Mouse (Mus musculus) heart, embryonic 12.5 days (tissue): ENCODE data around the gene Socs5. TPM values are rescaled to one million over a fixed set of nuclear protein-coding genes. Genes with fewer than 3 reads are reported as not detected.

Experiments
- ATAC-seq: fragments of 200-750 bp; cut with Nextera tagmentation; 2 replicates; pipeline ENCODE4 v1.8.0; 2017; ENCODE audit warnings: moderate TSS enrichment, moderate library complexity; ENCODE audit not compliant: insufficient number of reproducible peaks, low FRiP score
- H3K27ac ChIP-seq: fragments of 300-500 bp; sonication (generic); 2 replicates; pipeline ENCODE4 v1.5.1; 2016; ENCODE audit warnings: mild to moderate bottlenecking, moderate library complexity; ENCODE audit not compliant: poor library complexity, severe bottlenecking
- H3K27me3 ChIP-seq: fragments of 300-500 bp; sonication (generic); replicated peaks from 2 replicates; pipeline ENCODE4 v1.6.1; 2016; ENCODE audit warnings: mild to moderate bottlenecking, moderate library complexity
- H3K36me3 ChIP-seq: fragments of 300-500 bp; sonication (generic); 2 replicates; pipeline ENCODE4 v1.6.1; 2016; ENCODE audit warnings: mild to moderate bottlenecking, moderate library complexity
- H3K4me1 ChIP-seq: fragments of 300-500 bp; sonication (generic); replicated peaks from 2 replicates; pipeline ENCODE4 v1.6.1; 2016; ENCODE audit warnings: mild to moderate bottlenecking
- H3K4me2 ChIP-seq: fragments of 300-500 bp; sonication (generic); 2 replicates; pipeline ENCODE4 v1.6.1; 2016; ENCODE audit warnings: mild to moderate bottlenecking, moderate library complexity
- H3K4me3 ChIP-seq: fragments of 300-500 bp; sonication (generic); 2 replicates; pipeline ENCODE4 v1.5.1; 2016; ENCODE audit warnings: mild to moderate bottlenecking
- H3K9ac ChIP-seq: fragments of 300-500 bp; sonication (generic); 2 replicates; pipeline ENCODE4 v1.6.1; 2016; ENCODE audit warnings: mild to moderate bottlenecking, moderate library complexity
- H3K9me3 ChIP-seq: fragments of 300-500 bp; sonication (generic); replicated peaks from 2 replicates; pipeline ENCODE4 v1.6.1; 2016; ENCODE audit warnings: mild to moderate bottlenecking, moderate library complexity
- WGBS: fragments of 180-500 bp; shearing (Covaris S2); methylation state at CpG from one replicate; pipeline ENCODE4 v1.1.7; 2016; 5-methylcytosine and 5-hydroxymethylcytosine counted together
- microRNA-seq: library from miRNA; unstranded; fragments of <30 nt; microRNA quantifications from one replicate; pipeline ENCODE4, GENCODE M21; 2017
- polyA plus RNA-seq: library from polyadenylated mRNA; unstranded; fragments of >200 nt; fragmentation: Nextera tagmentation; extraction: Ambion mirVana; gene quantifications from 2 replicates; pipeline ENCODE4 v1.2.1, GENCODE M21; 2016

The Socs5 gene
- polyA plus RNA-seq, 1 experiment from 2014 or later, result 13.5 TPM

DNA sequence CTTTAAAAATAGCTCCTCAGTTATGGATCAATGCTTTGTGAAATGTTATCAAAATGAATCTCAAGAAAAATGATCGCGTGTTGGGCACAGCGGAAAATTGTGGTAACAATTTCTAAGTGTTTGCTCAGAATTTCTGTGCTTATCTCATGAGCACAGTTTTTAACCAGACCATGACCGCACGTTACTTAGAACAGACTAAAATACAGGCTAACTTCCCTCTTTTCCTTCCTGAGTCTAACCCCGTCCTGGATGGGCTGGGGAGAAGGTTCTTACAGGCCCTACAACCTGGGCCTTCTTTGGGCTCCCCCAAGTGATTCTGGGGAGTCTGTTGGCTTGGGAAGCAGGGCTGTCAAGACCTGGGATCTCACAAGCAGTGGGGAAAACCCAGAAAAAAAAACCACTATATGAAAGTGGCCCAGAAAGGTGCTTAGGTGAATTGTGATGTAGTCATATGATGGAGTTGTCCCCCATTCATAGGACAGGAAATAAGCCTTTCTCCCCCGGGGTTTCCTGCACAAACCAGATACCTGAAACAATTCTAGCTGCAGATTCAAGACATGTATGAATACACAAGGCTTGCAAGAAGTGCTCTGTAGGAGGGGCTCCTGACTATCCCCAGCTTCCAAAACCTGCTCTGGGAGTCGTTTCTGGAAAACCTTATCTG, 74.3 kb downstream of the Socs5 start:
- H3K36me3 ChIP-seq, result no peaks in the 10 kb centered on the region
- no peak overlapping the region for H3K9ac ChIP-seq
- H3K4me2 ChIP-seq, result no peak overlapping the region
- H3K27ac ChIP-seq, result no peak overlapping the region
- ATAC-seq, result no peak
- H3K9me3 ChIP-seq, result 0 out of 2 replicates have a peak, but pooled peaks cover 6% of the 10 kb centered on the region
- H3K27me3 ChIP-seq, result 0 out of 2 replicates have a peak, but pooled peaks cover 6% of the 10 kb centered on the region
- 65% methylated on average over 8 of the region's 8 CpGs for WGBS
- peaks cover 45% of the 10 kb centered on the region for H3K4me1 ChIP-seq
- no peak overlapping the region for H3K4me3 ChIP-seq

DNA sequence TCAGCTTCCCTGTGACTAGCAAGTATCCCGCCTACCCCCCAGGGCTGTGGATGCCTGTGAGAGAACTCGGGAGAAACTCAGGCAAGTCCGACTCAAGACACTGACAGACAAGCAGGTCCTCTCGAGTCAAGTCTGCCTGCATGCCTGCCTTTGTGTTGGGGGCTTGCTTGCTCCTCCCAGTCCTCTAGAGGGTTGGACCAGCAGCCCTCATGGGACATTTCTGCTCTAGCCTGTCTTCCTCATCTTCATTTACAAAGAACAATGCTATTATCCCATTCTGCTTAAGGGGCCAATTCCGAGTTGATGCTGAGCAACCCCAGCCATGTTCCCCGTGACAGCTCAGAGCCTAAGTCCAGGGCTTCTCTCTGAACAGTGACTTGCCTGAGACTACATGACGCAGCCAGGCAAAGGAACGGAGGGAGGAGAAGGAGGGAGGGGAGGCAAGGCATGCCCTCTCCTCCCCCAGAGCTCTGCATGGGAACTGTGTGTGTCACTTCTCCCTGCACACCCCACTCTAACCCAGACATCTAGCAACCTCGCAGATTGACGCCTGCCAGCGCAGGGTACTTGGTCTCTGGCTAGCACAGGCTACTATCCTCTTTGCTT, 78.1 kb downstream of the Socs5 start:
- peak overlapping the region; percentile 5; the same call in 1 of the 2 replicates for H3K4me2 ChIP-seq
- ATAC-seq, result no peak
- 26% methylated on average over 11 of the region's 11 CpGs for WGBS
- H3K27me3 ChIP-seq, result 0 out of 2 replicates have a peak, but pooled peaks cover 6% of the 10 kb centered on the region
- H3K4me1 ChIP-seq, result peaks cover 30% of the 10 kb centered on the region
- no peak overlapping the region for H3K9ac ChIP-seq
- no peak overlapping the region for H3K27ac ChIP-seq
- H3K9me3 ChIP-seq, result 0 out of 2 replicates have a peak, but pooled peaks cover 6% of the 10 kb centered on the region
- H3K36me3 ChIP-seq, result no peaks in the 10 kb centered on the region
- no peak overlapping the region for H3K4me3 ChIP-seq

DNA sequence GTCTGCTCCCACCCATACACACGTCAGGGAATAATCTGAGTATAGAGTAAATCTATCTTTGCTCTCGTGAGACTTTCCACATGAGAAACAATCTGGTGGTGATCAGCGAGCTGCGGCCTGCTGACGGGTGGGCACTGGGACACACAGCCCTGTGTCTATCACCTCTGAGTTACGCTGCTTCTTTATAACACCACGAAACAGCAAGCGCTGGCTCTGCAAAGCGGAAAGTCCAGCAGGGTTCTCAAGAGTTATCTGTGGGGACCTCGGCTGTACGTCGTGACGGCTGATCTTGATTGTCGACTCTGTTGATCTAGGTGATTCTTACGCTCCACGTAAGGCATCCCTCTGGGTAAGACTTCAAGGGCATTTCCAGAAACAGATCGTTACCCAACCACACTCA, 79.5 kb downstream of the Socs5 start:
- Histone ChIP-seq H3K4me2 (peak overlapping the region; percentile 22), H3K36me3 (no peaks in the 10 kb centered on the region), H3K4me1 (peaks cover 30% of the 10 kb centered on the region), H3K9me3 (0 out of 2 replicates have a peak, but pooled peaks cover 6% of the 10 kb centered on the region), H3K27ac (no peak overlapping the region), H3K27me3 (0 out of 2 replicates have a peak, but pooled peaks cover 6% of the 10 kb centered on the region), H3K4me3 (no peak overlapping the region), H3K9ac (no peak overlapping the region)
- no peak for ATAC-seq
- WGBS, result 41% methylated on average over 17 of the region's 17 CpGs

Small RNAs within 50 kb of the gene (microRNA-seq; reads per million reads assigned to microRNA genes)
- not detected for gene Gm22346

Other genes with a start within 250 kb of the Socs5 start
- gene Tmem247, start 190.3 kb upstream of the Socs5 start, polyA plus RNA-seq, result not detected in 2 replicates
- not detected in 2 replicates for gene Atp6v1e2, start 159.8 kb upstream of the Socs5 start, polyA plus RNA-seq
- 28.4 and 32.6 TPM in 2 replicates for gene Rhoq, start 144.6 kb upstream of the Socs5 start, polyA plus RNA-seq
- 16.9 and 21.5 TPM in 2 replicates for gene Pigf, start 82.3 kb upstream of the Socs5 start, polyA plus RNA-seq
- gene Cript, start 82.1 kb upstream of the Socs5 start, polyA plus RNA-seq, result 115 TPM in 2 replicates
- gene Mcfd2, start 158.3 kb downstream of the Socs5 start, polyA plus RNA-seq, result 68.8 and 70.8 TPM in 2 replicates
- 2.4 and 3.2 TPM in 2 replicates for gene Ttc7, start 175.2 kb downstream of the Socs5 start, polyA plus RNA-seq